8 mouse cellular contexts compared by ENCODE assay signal in genomic region chr4:154334699-154335402, GRCm38 (mm10). TPM values are rescaled to one million over a fixed set of nuclear protein-coding genes. Genes with fewer than 3 reads are reported as not detected.
DNase-seq lines count a peak whose midpoint lies in the region; ATAC-seq lines count a peak whose summit lies in the region.

No protein-coding gene starts in this region.

- no peaks in the 10 kb centered on the region for H3K36me3 ChIP-seq in midbrain, embryonic 12.5 days

- DNase-seq in ovary, adult 18-20 months (ENCODE audit: low spot score) = peak; percentile 20
- no peak for DNase-seq in ovary, postnatal 14 days (ENCODE audit: low spot score)
- peak; percentile 24 for DNase-seq in cerebellum, adult 8-10 months
- DNase-seq in heart, adult 8-10 months (ENCODE audit: low spot score) = peak; percentile 60
- peak; percentile 48 to 63 for DNase-seq in kidney, postnatal 4 days
- DNase-seq in thymus, postnatal 25 days = peak; percentile 18
- DNase-seq in right cerebral cortex, adult 18-20 months = no peak

- ATAC-seq in midbrain, embryonic 12.5 days (ENCODE audit: low FRiP score, low read depth) = no peak

- WGBS in midbrain, embryonic 12.5 days = 68% methylated on average over 43 of the region's 48 CpGs

- H3K9me3 ChIP-seq in midbrain, embryonic 12.5 days = no peaks in the 10 kb centered on the region

- peaks cover 54% of the 10 kb centered on the region for H3K27me3 ChIP-seq in midbrain, embryonic 12.5 days

- H3K4me2 ChIP-seq in midbrain, embryonic 12.5 days (replicated peaks) = peak overlapping the region; percentile 42

- H3K4me3 ChIP-seq in midbrain, embryonic 12.5 days = no peak overlapping the region; the same call in 1 of the 2 replicates

- H3K4me1 ChIP-seq in midbrain, embryonic 12.5 days = peaks cover 33% of the 10 kb centered on the region

- 0 out of 2 replicates have a peak overlapping the region, but pooled peaks have one; percentile 6 for H3K9ac ChIP-seq in midbrain, embryonic 12.5 days (replicated peaks)

- no peak overlapping the region for H3K27ac ChIP-seq in midbrain, embryonic 12.5 days (replicated peaks)

RNA-seq across cellular contexts. Expression of gene B230104I21Rik, which starts 1.1 kb away (rescaled TPM):
- total RNA-seq in heart, adult 8-10 months (2022) = not detected
- not detected in 2 replicates for polyA plus RNA-seq in midbrain, embryonic 12.5 days (2016; fragmentation: Nextera tagmentation; extraction: Ambion mirVana)

RNA-seq across cellular contexts. Expression of gene Arhgef16, which starts 33.4 kb away (rescaled TPM):
- 1 to 10 TPM in 1 of 4 experiments, under 1 TPM in 3; 0.47 to 1.2 (median 0.53) TPM for total RNA-seq in heart, adult 8-10 months (2022)
- polyA plus RNA-seq in midbrain, embryonic 12.5 days (2016; fragmentation: Nextera tagmentation; extraction: Ambion mirVana) = 0.34 and 0.50 TPM in 2 replicates

Comparison
In these comparisons a context has a peak if more than half of its experiments do, and no peak if none do; other contexts are left out.
1. DNase-seq: peak in ovary, adult 18-20 months (single experiment), cerebellum, adult 8-10 months (single experiment), heart, adult 8-10 months (single experiment), kidney, postnatal 4 days (2 of 2) and thymus, postnatal 25 days (single experiment); none in ovary, postnatal 14 days (single experiment) and right cerebral cortex, adult 18-20 months (single experiment).